Mouse (Mus musculus) G1E (cell line): Measurements from ENCODE around the gene Olfr313.

Experiments
- CTCF ChIP-seq: IDR thresholded peaks from 2 replicates; pipeline ENCODE4 v1.5.1; 2012; ENCODE audit warnings: low read depth, low read length, inconsistent platforms, mixed read lengths
- GATA1 ChIP-seq: IDR thresholded peaks from 2 replicates; pipeline ENCODE4 v1.6.1; 2012; ENCODE audit warnings: borderline replicate concordance, low read length, inconsistent platforms, mixed read lengths

DNA sequence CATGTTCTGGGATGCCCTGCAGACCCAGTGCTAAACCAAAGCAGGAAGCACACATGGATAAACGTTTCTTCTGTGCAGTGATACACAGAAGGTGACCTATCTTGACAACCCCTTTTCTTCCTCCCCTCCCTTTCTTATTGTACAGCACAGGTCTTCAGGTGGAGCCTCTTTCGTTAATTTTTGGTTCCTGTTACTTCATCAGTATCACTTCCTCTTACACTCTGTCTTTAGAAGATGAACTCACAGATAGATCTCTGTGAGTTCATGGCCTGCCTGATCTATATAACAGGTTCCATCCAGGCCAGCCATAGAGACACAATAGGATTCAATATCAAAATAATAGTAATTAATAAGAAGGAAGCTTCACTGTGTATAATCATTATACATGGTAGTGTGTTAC is 24.7 kb upstream of the Olfr313 start:
- TF ChIP-seq GATA1: no peak
- no peak for TF ChIP-seq CTCF
